Mouse (Mus musculus): ENCODE data around the gene Atp6v1f. TPM values are rescaled to one million over a fixed set of nuclear protein-coding genes. Genes with fewer than 3 reads are reported as not detected.

Gene Atp6v1f
- total and polyA plus RNA-seq, 3 experiments: 312 to 349 TPM; not detected in 1

- TF ChIP-seq MYC (IDR thresholded peaks at IDR 0.05; ENCODE audit: low read depth, low read length) (peak; percentile 97), NRF1 (IDR thresholded peaks at IDR 0.05; ENCODE audit: insufficient read depth, low read depth, low read length, poor library complexity, severe bottlenecking) (peak; percentile 90), MEF2A (IDR thresholded peaks at IDR 0.05; ENCODE audit: extremely low read depth, insufficient replicate concordance, low read depth, low read length, poor library complexity, severe bottlenecking) (0 out of 2 replicates have a peak, but pooled peaks have one; percentile 22)
These were observed at the start of gene Atp6v1f (continued) for GRCm38 (mm10) chr6:29467583-29468354.

GRCm38 (mm10) chr6:29420596-29420995 lies 46.9 kb upstream of the Atp6v1f start:
- no peak for TF ChIP-seq E2F4 (IDR thresholded peaks at IDR 0.05; ENCODE audit: borderline replicate concordance, low read depth, low read length)
- no peak for TF ChIP-seq TAL1 (IDR thresholded peaks at IDR 0.05; ENCODE audit: low read length)
- no peak for TF ChIP-seq TCF12 (IDR thresholded peaks at IDR 0.05; ENCODE audit: low read depth, low read length)
- no peak for TF ChIP-seq RCOR1 (IDR thresholded peaks at IDR 0.05; ENCODE audit: low read depth, low read length)
- no peak for TF ChIP-seq HCFC1 (IDR thresholded peaks at IDR 0.05; ENCODE audit: low read depth, low read length)
- TF ChIP-seq KAT2A (conservative IDR thresholded peaks at IDR 0.05; ENCODE audit: low read depth, low read length): no peak
- no peak for TF ChIP-seq POLR2A (IDR thresholded peaks at IDR 0.05; ENCODE audit: control insufficient read depth in 1 of 2, insufficient read depth in 1 of 2, low read depth in 1 of 2, low read length in 2 of 2, poor library complexity in 1 of 2)
- TF ChIP-seq EP300 (IDR thresholded peaks at IDR 0.05; ENCODE audit: low read depth in 1 of 2, low read length in 2 of 2): no peak
- TF ChIP-seq RAD21 (IDR thresholded peaks at IDR 0.05; ENCODE audit: low read depth, low read length): no peak
- TF ChIP-seq POLR2AphosphoS5 (IDR thresholded peaks at IDR 0.05; ENCODE audit: borderline replicate concordance, low read depth, low read length): no peak
- TF ChIP-seq POLR2AphosphoS2 (IDR thresholded peaks at IDR 0.05; ENCODE audit: low read length): no peak
- no peaks in the 10 kb centered on the region for H3K79me2 ChIP-seq (ENCODE audit: control insufficient read depth, insufficient read depth, low read length, poor library complexity)
- no peak overlapping the region for H3K4me3 ChIP-seq (ENCODE audit: control insufficient read depth in 1 of 2, insufficient read depth in 1 of 2, low read depth in 2 of 2, low read length in 2 of 2)
- H3K9ac ChIP-seq (ENCODE audit: control insufficient read depth, low read depth, low read length, poor library complexity, severe bottlenecking): no peak overlapping the region
- no peaks in the 10 kb centered on the region for H3K36me3 ChIP-seq (ENCODE audit: control insufficient read depth in 1 of 2, insufficient read depth in 2 of 2, low read length in 2 of 2)
- H3K27ac ChIP-seq (ENCODE audit: control insufficient read depth, low read depth, low read length): no peak overlapping the region
- no peak for DNase-seq (ENCODE audit: low read depth, low spot score)
- no peaks in the 10 kb centered on the region for H3K4me1 ChIP-seq (ENCODE audit: control insufficient read depth in 1 of 2, insufficient read depth in 2 of 2, low read length in 2 of 2)
- peaks cover 8 to 22% of the 10 kb centered on the region in 2 experiments for H3K27me3 ChIP-seq (ENCODE audit: control insufficient read depth in 1 of 2, insufficient read depth in 2 of 2, low read length in 2 of 2)
- no peaks in the 10 kb centered on the region for H3K9me3 ChIP-seq (replicated peaks; ENCODE audit: insufficient read depth, low read length)

GRCm38 (mm10) chr6:29425118-29425517 lies 42.4 kb upstream of the Atp6v1f start:
- Histone ChIP-seq H3K27me3 (ENCODE audit: control insufficient read depth in 1 of 2, insufficient read depth in 2 of 2, low read length in 2 of 2) (peaks cover 1 to 19% of the 10 kb centered on the region in 2 experiments; a peak in 3 of 4 replicates), H3K9ac (ENCODE audit: control insufficient read depth, low read depth, low read length, poor library complexity, severe bottlenecking) (no peak overlapping the region), H3K4me3 (ENCODE audit: control insufficient read depth in 1 of 2, insufficient read depth in 1 of 2, low read depth in 2 of 2, low read length in 2 of 2) (no peak overlapping the region), H3K79me2 (ENCODE audit: control insufficient read depth, insufficient read depth, low read length, poor library complexity) (no peaks in the 10 kb centered on the region), H3K27ac (ENCODE audit: control insufficient read depth, low read depth, low read length) (no peak overlapping the region), H3K36me3 (ENCODE audit: control insufficient read depth in 1 of 2, insufficient read depth in 2 of 2, low read length in 2 of 2) (no peaks in the 10 kb centered on the region), H3K9me3 (replicated peaks; ENCODE audit: insufficient read depth, low read length) (no peaks in the 10 kb centered on the region), H3K4me1 (ENCODE audit: control insufficient read depth in 1 of 2, insufficient read depth in 2 of 2, low read length in 2 of 2) (peaks cover 0 to 3% of the 10 kb centered on the region in 2 experiments; a peak in 1 of 4 replicates)
- DNase-seq (ENCODE audit: low read depth, low spot score): no peak
- TF ChIP-seq CHD2 (IDR thresholded peaks at IDR 0.05; ENCODE audit: low read length): no peak
- no peak for TF ChIP-seq SMC3 (IDR thresholded peaks at IDR 0.05; ENCODE audit: low read depth, low read length)
- no peak for TF ChIP-seq POLR2A (IDR thresholded peaks at IDR 0.05; ENCODE audit: control insufficient read depth in 1 of 2, insufficient read depth in 1 of 2, low read depth in 1 of 2, low read length in 2 of 2, poor library complexity in 1 of 2)
- no peak for TF ChIP-seq TBP (IDR thresholded peaks at IDR 0.05; ENCODE audit: low read depth, low read length)
- no peak for TF ChIP-seq NELFE (IDR thresholded peaks at IDR 0.05; ENCODE audit: low read depth, low read length)
- no peak for TF ChIP-seq MAX (IDR thresholded peaks at IDR 0.05; ENCODE audit: low read length)
- TF ChIP-seq EP300 (IDR thresholded peaks at IDR 0.05; ENCODE audit: low read depth in 1 of 2, low read length in 2 of 2): no peak
- no peak for TF ChIP-seq E2F4 (IDR thresholded peaks at IDR 0.05; ENCODE audit: borderline replicate concordance, low read depth, low read length)
- no peak for TF ChIP-seq USF1 (IDR thresholded peaks at IDR 0.05; ENCODE audit: low read depth, low read length)
- no peak for TF ChIP-seq ZKSCAN1 (IDR thresholded peaks at IDR 0.05; ENCODE audit: low read depth, low read length)
- TF ChIP-seq NRF1 (IDR thresholded peaks at IDR 0.05; ENCODE audit: insufficient read depth, low read depth, low read length, poor library complexity, severe bottlenecking): no peak
- no peak for TF ChIP-seq MEF2A (IDR thresholded peaks at IDR 0.05; ENCODE audit: extremely low read depth, insufficient replicate concordance, low read depth, low read length, poor library complexity, severe bottlenecking)
- TF ChIP-seq MXI1 (IDR thresholded peaks at IDR 0.05; ENCODE audit: low read depth, low read length): no peak
- TF ChIP-seq CTCF (IDR thresholded peaks at IDR 0.05 in 2 of 3, conservative IDR thresholded peaks at IDR 0.05 in 1 of 3; ENCODE audit: control insufficient read depth in 1 of 3, insufficient read depth in 1 of 3, low read depth in 2 of 3, low read length in 3 of 3, poor library complexity in 1 of 3, severe bottlenecking in 1 of 3): no peak
- TF ChIP-seq RCOR1 (IDR thresholded peaks at IDR 0.05; ENCODE audit: low read depth, low read length): no peak
- no peak for TF ChIP-seq JUND (IDR thresholded peaks at IDR 0.05; ENCODE audit: low read depth, low read length)
- TF ChIP-seq BHLHE40 (IDR thresholded peaks at IDR 0.05; ENCODE audit: borderline replicate concordance, low read depth, low read length): no peak
